Mouse (Mus musculus): Measurements from ENCODE around the gene Tdrd1.

Gene Tdrd1

GRCm38 (mm10) chr19:56910561-56910960 is 84.6 kb downstream of the Tdrd1 start:
- no peak for DNase-seq (ENCODE audit: low spot score)

GRCm38 (mm10) chr19:56913761-56914160 is 87.8 kb downstream of the Tdrd1 start:
- DNase-seq (ENCODE audit: low spot score): no peak

GRCm38 (mm10) chr19:56914658-56915057 is 88.6 kb downstream of the Tdrd1 start:
- no peak for DNase-seq (ENCODE audit: low spot score)

- peak; percentile 65 for DNase-seq (ENCODE audit: low spot score)
Measured at GRCm38 (mm10) chr19:56915084-56915483, 89.1 kb downstream of the Tdrd1 start.
